Mouse (Mus musculus) thymus, adult 2 months (tissue): ENCODE data around the gene Plg.

Experiments
- CTCF ChIP-seq: fragments of 200-500 bp; IDR thresholded peaks from 2 replicates; pipeline ENCODE4 v1.5.1; 2012; ENCODE audit warnings: mild to moderate bottlenecking, control low read depth, low read length, moderate library complexity, borderline replicate concordance; ENCODE audit not compliant: control insufficient read depth, poor library complexity, insufficient read depth; ENCODE audit errors: extremely low read depth
- POLR2A ChIP-seq: fragments of 200-500 bp; IDR thresholded peaks from 2 replicates; pipeline ENCODE4 v1.6.1; 2012; ENCODE audit warnings: mild to moderate bottlenecking, low read length, control low read depth, moderate library complexity; ENCODE audit not compliant: control insufficient read depth, poor library complexity, insufficient read depth; ENCODE audit errors: extremely low read depth

DNA sequence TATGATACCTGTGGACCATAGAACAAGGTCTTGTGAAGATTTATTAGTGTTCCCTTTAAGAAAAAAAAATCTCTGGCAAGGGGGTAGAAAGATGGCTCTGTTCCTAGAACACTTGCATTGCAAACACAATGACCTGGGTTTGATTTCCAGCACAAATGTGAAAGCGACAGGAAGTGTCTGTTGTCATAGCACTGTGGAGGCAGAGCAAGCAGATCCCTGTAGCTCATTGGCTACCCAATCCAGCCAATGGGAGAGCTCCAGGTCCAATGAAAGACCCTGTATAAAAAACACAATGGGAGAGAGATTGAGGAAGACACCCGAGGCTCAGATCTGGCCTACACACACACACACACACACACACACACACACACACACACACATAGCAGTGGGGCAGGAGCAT is 4.1 kb downstream of the Plg start:
- TF ChIP-seq CTCF (no peak), POLR2A (no peak)
